Mouse (Mus musculus) CH12.LX (cell line): ENCODE results near the gene Vdr.

Source experiments
- CHD1 ChIP-seq: IDR thresholded peaks from 2 replicates; pipeline ENCODE4 v1.6.1; 2012; ENCODE audit warnings: low read depth, low read length, improper control_type of control experiment, inconsistent platforms
- CTCF ChIP-seq, 2 experiments: IDR thresholded peaks in 1 of 2; conservative IDR thresholded peaks in 1 of 2; 2 replicates each; pipeline ENCODE4 v1.5.1; 2011 to 2012; ENCODE audit warnings: low read depth in 2 of 2, low read length in 2 of 2, improper control_type of control experiment in 1 of 2, inconsistent platforms in 1 of 2, mild to moderate bottlenecking in 1 of 2, moderate library complexity in 1 of 2
- GABPA ChIP-seq: IDR thresholded peaks from 2 replicates; pipeline ENCODE4 v1.6.1; 2012; ENCODE audit warnings: low read depth, low read length, improper control_type of control experiment, inconsistent platforms; ENCODE audit not compliant: insufficient replicate concordance
- POLR2A ChIP-seq: IDR thresholded peaks from 2 replicates; pipeline ENCODE4 v1.6.1; 2011; ENCODE audit warnings: low read depth, mild to moderate bottlenecking, improper control_type of control experiment, low read length
- TBP ChIP-seq: conservative IDR thresholded peaks from 2 replicates; pipeline ENCODE4 v1.6.1; 2011; ENCODE audit warnings: low read depth, low read length, improper control_type of control experiment
- TCF12 ChIP-seq: IDR thresholded peaks from 2 replicates; pipeline ENCODE4 v1.6.1; 2014; ENCODE audit warnings: low read depth, mild to moderate bottlenecking, inconsistent platforms, low read length, improper control_type of control experiment
- USF2 ChIP-seq: conservative IDR thresholded peaks from 2 replicates; pipeline ENCODE4 v1.6.1; 2011; ENCODE audit warnings: low read depth, low read length, improper control_type of control experiment
- ZKSCAN1 ChIP-seq: IDR thresholded peaks from 2 replicates; pipeline ENCODE4 v1.6.1; 2012; ENCODE audit warnings: low read depth, inconsistent platforms, low read length, improper control_type of control experiment, borderline replicate concordance

- TF ChIP-seq TBP (no peak), GABPA (no peak), TCF12 (no peak), CHD1 (no peak), USF2 (no peak), CTCF (conservative IDR thresholded peaks at IDR 0.05 in 1 of 2, IDR thresholded peaks at IDR 0.05 in 1 of 2; ENCODE audit: low read depth in 2 of 2, low read length in 2 of 2) (no peak), ZKSCAN1 (no peak), POLR2A (no peak)
Observed at GRCm38 (mm10) chr15:97940088-97940487, 29.7 kb upstream of the Vdr start.
